Mouse (Mus musculus) kidney, adult 2 months (tissue): ENCODE measurements around the gene Usp29.

Experiments used
- CTCF ChIP-seq: fragments of 200-500 bp; conservative IDR thresholded peaks from 2 replicates; pipeline ENCODE4 v1.5.1; 2011; ENCODE audit warnings: low read depth, mild to moderate bottlenecking, control low read depth, low read length, moderate library complexity, mixed read lengths; ENCODE audit not compliant: insufficient read depth, insufficient read length
- POLR2A ChIP-seq: fragments of 200-500 bp; IDR thresholded peaks from one replicate; pipeline ENCODE4 v1.6.1; 2011; ENCODE audit warnings: low read depth, low read length, control low read depth

DNA sequence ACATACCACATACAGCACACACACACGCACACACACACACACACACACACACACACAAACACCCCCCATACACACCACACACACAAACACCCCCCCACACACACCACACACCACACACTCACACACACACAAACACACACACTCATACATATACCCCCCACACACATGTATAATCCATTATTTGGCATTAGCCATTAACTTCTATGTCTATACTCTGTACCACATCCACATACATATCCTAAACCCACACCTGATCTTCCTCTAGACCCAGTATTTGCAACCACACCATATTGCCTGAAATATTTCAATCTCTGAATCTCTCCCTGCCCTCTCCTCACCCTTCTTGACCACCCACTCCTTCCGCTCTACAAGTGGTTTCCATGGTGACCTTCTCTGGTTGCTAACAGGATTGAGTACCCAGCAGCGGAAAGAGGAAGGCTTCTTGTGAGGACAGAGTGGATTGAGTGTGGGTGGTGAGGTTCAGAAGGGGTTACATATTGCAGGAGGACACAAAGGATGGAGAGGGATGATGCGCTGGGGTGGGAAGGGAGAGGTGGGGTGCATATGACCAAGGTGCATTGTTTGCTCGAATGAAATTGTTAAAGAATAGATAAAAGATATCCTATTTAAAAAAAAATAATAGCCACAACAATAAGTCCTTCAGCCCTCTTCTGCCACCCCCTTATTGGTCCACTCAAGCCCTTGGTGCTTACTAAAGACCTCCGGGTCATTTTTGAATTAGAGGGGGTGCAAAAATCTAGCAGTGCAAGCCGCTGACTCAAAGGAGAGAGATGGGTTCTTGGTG lies 195.8 kb downstream of the Usp29 start:
- TF ChIP-seq CTCF (no peak), POLR2A (no peak)
